Mouse (Mus musculus): ENCODE results near the gene Mrvi1. TPM values are rescaled to one million over a fixed set of nuclear protein-coding genes. Genes with fewer than 3 reads are reported as not detected.
A peak's percentile ranks its signal among the peaks of the same experiment; 100 is the strongest.

The Mrvi1 gene
- polyA plus RNA-seq, 1 experiment = 0.19 TPM

DNA sequence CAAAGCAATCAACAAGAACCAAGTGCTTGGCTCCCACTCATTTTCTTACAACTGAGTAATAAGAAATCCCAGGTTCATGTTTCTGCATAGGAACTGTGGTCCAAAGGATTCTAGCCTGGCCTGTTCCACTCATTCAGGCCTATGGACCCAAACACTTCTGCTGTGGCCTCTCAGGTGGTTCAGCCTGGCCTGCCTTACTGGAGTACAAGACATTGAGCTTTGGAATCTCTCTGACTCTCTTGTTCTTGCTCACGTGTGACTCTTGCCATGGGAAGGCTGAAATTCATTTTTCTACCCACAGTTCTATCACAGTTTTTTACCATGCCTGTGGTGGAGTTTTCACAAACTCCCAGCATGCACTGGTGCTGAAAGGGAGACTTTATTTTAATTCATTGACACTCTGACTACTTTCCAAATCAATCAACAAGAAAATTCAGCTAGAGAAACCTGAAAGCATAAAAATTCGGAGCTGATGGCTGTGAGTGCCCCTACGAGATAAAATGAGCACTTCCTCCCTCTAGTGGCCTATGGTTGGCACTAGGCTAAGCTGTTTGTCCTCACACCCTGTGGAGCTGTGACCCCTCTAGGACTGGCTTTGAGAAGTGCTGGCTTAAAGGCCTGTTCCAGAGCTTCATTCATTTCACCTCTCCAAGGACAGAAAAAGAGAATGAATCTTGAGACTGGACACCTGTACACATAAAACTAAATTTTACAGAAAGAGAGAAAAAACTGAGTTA lies 52.0 kb downstream of the Mrvi1 start:
- TF ChIP-seq EP300 (IDR thresholded peaks at IDR 0.05; ENCODE audit: insufficient read depth, low read depth, low read length) (no peak), CTCF (IDR thresholded peaks at IDR 0.05; ENCODE audit: low read depth, low read length) (peak; percentile 56)
- Histone ChIP-seq H3K4me3 (ENCODE audit: low read depth, low read length) (no peak overlapping the region), H3K9me3 (replicated peaks; ENCODE audit: control insufficient read depth, insufficient read depth, low read length, poor library complexity, severe bottlenecking) (no peaks in the 10 kb centered on the region), H3K9ac (ENCODE audit: low read depth, poor library complexity, severe bottlenecking) (no peak overlapping the region), H3K27ac (ENCODE audit: insufficient read depth, low read length) (no peak overlapping the region), H3K27me3 (ENCODE audit: control insufficient read depth, insufficient read depth, low read length, poor library complexity, severe bottlenecking) (no peaks in the 10 kb centered on the region), H3K4me1 (ENCODE audit: control insufficient read depth, insufficient read depth, low read length) (no peaks in the 10 kb centered on the region), H3K36me3 (ENCODE audit: control insufficient read depth, insufficient read depth, low read length, poor library complexity, severe bottlenecking) (no peaks in the 10 kb centered on the region)

- Histone ChIP-seq H3K36me3 (ENCODE audit: control insufficient read depth, insufficient read depth, low read length, poor library complexity, severe bottlenecking) (no peaks in the 10 kb centered on the region), H3K4me1 (ENCODE audit: control insufficient read depth, insufficient read depth, low read length) (no peaks in the 10 kb centered on the region), H3K9me3 (replicated peaks; ENCODE audit: control insufficient read depth, insufficient read depth, low read length, poor library complexity, severe bottlenecking) (no peaks in the 10 kb centered on the region), H3K27me3 (ENCODE audit: control insufficient read depth, insufficient read depth, low read length, poor library complexity, severe bottlenecking) (no peaks in the 10 kb centered on the region), H3K9ac (ENCODE audit: low read depth, poor library complexity, severe bottlenecking) (no peak overlapping the region), H3K4me3 (ENCODE audit: low read depth, low read length) (no peak overlapping the region), H3K27ac (ENCODE audit: insufficient read depth, low read length) (no peak overlapping the region)
- TF ChIP-seq POLR2A (IDR thresholded peaks at IDR 0.05; ENCODE audit: insufficient read depth, low read length) = no peak
- TF ChIP-seq EP300 (IDR thresholded peaks at IDR 0.05; ENCODE audit: insufficient read depth, low read depth, low read length) = no peak
- TF ChIP-seq CTCF (IDR thresholded peaks at IDR 0.05; ENCODE audit: low read depth, low read length) = no peak
Measured at GRCm38 (mm10) chr7:110926562-110926961, 55.7 kb downstream of the Mrvi1 start.

DNA sequence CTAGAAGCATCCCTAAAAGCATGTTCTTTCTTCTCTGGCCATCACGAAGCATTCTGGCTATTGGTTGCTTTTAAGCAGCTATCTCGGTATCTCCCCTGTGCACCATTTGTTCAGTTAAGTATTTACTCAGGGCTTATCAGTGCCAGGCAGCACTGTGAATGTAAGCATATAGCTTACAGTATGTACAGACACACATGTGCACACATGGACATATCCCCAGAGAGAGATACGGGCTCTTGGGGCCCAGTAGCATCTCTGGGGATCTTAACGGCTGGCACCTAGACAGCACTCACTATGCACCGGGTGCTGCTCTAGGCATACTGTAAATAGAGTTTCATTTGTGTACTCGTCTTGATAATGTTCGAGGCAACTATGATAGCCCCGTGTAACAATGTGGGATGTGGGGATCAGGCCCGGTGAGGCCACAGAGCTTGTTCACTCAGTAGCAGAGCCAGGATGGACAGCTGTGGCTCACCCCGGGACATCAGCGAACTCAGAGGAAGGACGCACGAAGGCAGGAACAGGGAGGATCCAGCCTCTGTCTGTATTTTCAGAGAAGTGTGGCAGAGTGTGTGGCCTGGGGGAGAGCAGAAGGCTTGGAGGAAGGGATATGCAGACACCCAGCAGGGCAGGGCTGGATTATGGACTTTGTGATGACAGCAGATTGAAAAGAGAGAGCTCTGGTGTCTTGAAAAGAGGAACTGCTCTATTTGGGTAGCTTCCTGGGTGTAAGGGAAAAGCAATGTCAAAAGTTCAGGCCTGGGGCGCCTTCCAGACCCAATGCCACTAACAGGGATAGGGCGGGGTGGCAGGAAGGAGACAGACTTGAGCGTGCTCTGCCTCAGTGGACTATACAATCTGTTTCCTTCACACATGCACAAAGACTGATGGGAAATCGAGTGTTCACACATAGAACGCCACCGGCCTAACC lies 61.7 kb downstream of the Mrvi1 start:
- Histone ChIP-seq H3K4me3 (ENCODE audit: low read depth, low read length) (no peak overlapping the region), H3K9me3 (replicated peaks; ENCODE audit: control insufficient read depth, insufficient read depth, low read length, poor library complexity, severe bottlenecking) (no peaks in the 10 kb centered on the region), H3K4me1 (ENCODE audit: control insufficient read depth, insufficient read depth, low read length) (peaks cover 2% of the 10 kb centered on the region), H3K36me3 (ENCODE audit: control insufficient read depth, insufficient read depth, low read length, poor library complexity, severe bottlenecking) (no peaks in the 10 kb centered on the region), H3K27me3 (ENCODE audit: control insufficient read depth, insufficient read depth, low read length, poor library complexity, severe bottlenecking) (no peaks in the 10 kb centered on the region), H3K27ac (ENCODE audit: insufficient read depth, low read length) (no peak overlapping the region), H3K9ac (ENCODE audit: low read depth, poor library complexity, severe bottlenecking) (no peak overlapping the region)
- no peak for TF ChIP-seq POLR2A (IDR thresholded peaks at IDR 0.05; ENCODE audit: insufficient read depth, low read length)
- no peak for TF ChIP-seq CTCF (IDR thresholded peaks at IDR 0.05; ENCODE audit: low read depth, low read length)
- TF ChIP-seq EP300 (IDR thresholded peaks at IDR 0.05; ENCODE audit: insufficient read depth, low read depth, low read length) = no peak

GRCm38 (mm10) chr7:110919721-110920120 lies 62.5 kb downstream of the Mrvi1 start:
- Histone ChIP-seq H3K4me1 (ENCODE audit: control insufficient read depth, insufficient read depth, low read length) (peaks cover 4% of the 10 kb centered on the region), H3K27ac (ENCODE audit: insufficient read depth, low read length) (no peak overlapping the region), H3K9me3 (replicated peaks; ENCODE audit: control insufficient read depth, insufficient read depth, low read length, poor library complexity, severe bottlenecking) (no peaks in the 10 kb centered on the region), H3K27me3 (ENCODE audit: control insufficient read depth, insufficient read depth, low read length, poor library complexity, severe bottlenecking) (no peaks in the 10 kb centered on the region), H3K9ac (ENCODE audit: low read depth, poor library complexity, severe bottlenecking) (no peak overlapping the region), H3K4me3 (ENCODE audit: low read depth, low read length) (no peak overlapping the region), H3K36me3 (ENCODE audit: control insufficient read depth, insufficient read depth, low read length, poor library complexity, severe bottlenecking) (no peaks in the 10 kb centered on the region)
- TF ChIP-seq EP300 (IDR thresholded peaks at IDR 0.05; ENCODE audit: insufficient read depth, low read depth, low read length) (peak; percentile 72; the same call in 1 of the 2 replicates), CTCF (IDR thresholded peaks at IDR 0.05; ENCODE audit: low read depth, low read length) (no peak)

DNA sequence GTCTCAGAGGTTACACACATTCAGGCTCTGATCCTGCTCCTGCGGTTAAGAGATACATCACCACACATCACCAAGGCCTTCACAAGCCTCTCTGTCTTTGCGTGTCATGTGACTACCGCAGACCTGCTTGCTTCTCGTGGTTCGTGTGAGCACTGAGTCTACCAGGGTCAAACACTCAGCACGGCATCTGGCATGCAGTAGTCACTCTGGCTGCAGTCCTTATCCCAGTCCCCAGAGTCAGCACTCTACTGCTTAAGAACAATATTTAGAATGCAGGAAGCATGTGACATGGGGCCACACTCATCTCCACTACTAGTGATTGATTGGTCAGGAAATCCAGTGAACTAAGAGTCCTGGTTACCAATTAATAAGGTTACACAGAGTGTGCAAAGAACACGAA lies 66.3 kb downstream of the Mrvi1 start:
- TF ChIP-seq EP300 (IDR thresholded peaks at IDR 0.05; ENCODE audit: insufficient read depth, low read depth, low read length) (no peak), CTCF (IDR thresholded peaks at IDR 0.05; ENCODE audit: low read depth, low read length) (no peak), POLR2A (IDR thresholded peaks at IDR 0.05; ENCODE audit: insufficient read depth, low read length) (no peak)
- H3K9ac ChIP-seq (ENCODE audit: low read depth, poor library complexity, severe bottlenecking) = no peak overlapping the region
- no peak overlapping the region for H3K4me3 ChIP-seq (ENCODE audit: low read depth, low read length)
- no peaks in the 10 kb centered on the region for H3K27me3 ChIP-seq (ENCODE audit: control insufficient read depth, insufficient read depth, low read length, poor library complexity, severe bottlenecking)
- H3K9me3 ChIP-seq (replicated peaks; ENCODE audit: control insufficient read depth, insufficient read depth, low read length, poor library complexity, severe bottlenecking) = no peaks in the 10 kb centered on the region
- no peak overlapping the region for H3K27ac ChIP-seq (ENCODE audit: insufficient read depth, low read length)
- peaks cover 4% of the 10 kb centered on the region for H3K4me1 ChIP-seq (ENCODE audit: control insufficient read depth, insufficient read depth, low read length)
- no peaks in the 10 kb centered on the region for H3K36me3 ChIP-seq (ENCODE audit: control insufficient read depth, insufficient read depth, low read length, poor library complexity, severe bottlenecking)

DNA sequence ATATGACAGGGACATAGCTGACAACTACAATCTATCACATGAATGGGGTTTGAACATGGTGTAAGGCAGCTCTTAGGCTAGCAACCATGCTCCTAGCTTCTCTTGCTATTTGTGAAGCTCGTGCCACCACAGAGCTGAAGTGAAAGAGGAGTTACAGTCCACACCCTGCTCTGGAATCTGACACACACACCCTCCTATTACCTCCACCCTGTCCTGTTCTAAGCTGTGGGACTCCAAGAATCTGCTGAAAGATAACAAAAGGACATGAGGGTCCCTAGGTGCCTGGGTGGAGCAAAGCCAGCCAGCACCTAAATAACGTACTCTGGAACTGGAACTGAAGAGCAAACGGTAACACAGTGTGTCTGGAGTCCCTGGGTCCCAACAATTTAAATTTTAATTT lies 67.7 kb downstream of the Mrvi1 start:
- Histone ChIP-seq H3K27me3 (ENCODE audit: control insufficient read depth, insufficient read depth, low read length, poor library complexity, severe bottlenecking) (no peaks in the 10 kb centered on the region), H3K36me3 (ENCODE audit: control insufficient read depth, insufficient read depth, low read length, poor library complexity, severe bottlenecking) (no peaks in the 10 kb centered on the region), H3K9ac (ENCODE audit: low read depth, poor library complexity, severe bottlenecking) (no peak overlapping the region), H3K4me3 (ENCODE audit: low read depth, low read length) (no peak overlapping the region), H3K27ac (ENCODE audit: insufficient read depth, low read length) (no peak overlapping the region), H3K9me3 (replicated peaks; ENCODE audit: control insufficient read depth, insufficient read depth, low read length, poor library complexity, severe bottlenecking) (no peaks in the 10 kb centered on the region), H3K4me1 (ENCODE audit: control insufficient read depth, insufficient read depth, low read length) (peaks cover 2% of the 10 kb centered on the region)
- TF ChIP-seq CTCF (IDR thresholded peaks at IDR 0.05; ENCODE audit: low read depth, low read length) (no peak), EP300 (IDR thresholded peaks at IDR 0.05; ENCODE audit: insufficient read depth, low read depth, low read length) (peak; percentile 66), POLR2A (IDR thresholded peaks at IDR 0.05; ENCODE audit: insufficient read depth, low read length) (no peak)

Measured in ES-Bruce4 (cell line).